In genomic region chr8:53281041-53281440, GRCm38 (mm10) we compare ENCODE assay signal across 24 mouse cellular contexts.
"Had no signal": no experiment of that assay in that cellular context is flagged by ENCODE, and none has a peak within 500 bp of the region (broad histone marks: within the 10 kb centered on the region; RNA-seq: fewer than 3 reads in every experiment).

No protein-coding gene starts in this region.

- H3K9ac ChIP-seq: embryonic facial prominence, embryonic 12.5 days; embryonic facial prominence, embryonic 13.5 days; embryonic facial prominence, embryonic 15.5 days; forebrain, embryonic 12.5 days; forebrain, embryonic 13.5 days; forebrain, embryonic 15.5 days; forebrain, postnatal 0 days had no signal

- H3K27me3 ChIP-seq: embryonic facial prominence, embryonic 12.5 days; embryonic facial prominence, embryonic 13.5 days; embryonic facial prominence, embryonic 15.5 days; forebrain, embryonic 12.5 days; forebrain, embryonic 13.5 days; forebrain, embryonic 15.5 days had no signal

- H3K27ac ChIP-seq: embryonic facial prominence, embryonic 10.5 days; embryonic facial prominence, embryonic 12.5 days; embryonic facial prominence, embryonic 13.5 days; embryonic facial prominence, embryonic 15.5 days; forebrain, embryonic 10.5 days; forebrain, embryonic 12.5 days; forebrain, embryonic 13.5 days; forebrain, embryonic 15.5 days; gastrocnemius, adult 2 months; heart, adult 2 months had no signal

- H3K9me3 ChIP-seq: embryonic facial prominence, embryonic 10.5 days; embryonic facial prominence, embryonic 12.5 days; embryonic facial prominence, embryonic 13.5 days; embryonic facial prominence, embryonic 15.5 days; forebrain, embryonic 10.5 days; forebrain, embryonic 12.5 days; forebrain, embryonic 13.5 days; forebrain, embryonic 15.5 days had no signal

- H3K4me2 ChIP-seq: embryonic facial prominence, embryonic 12.5 days; embryonic facial prominence, embryonic 13.5 days; embryonic facial prominence, embryonic 15.5 days; forebrain, embryonic 12.5 days; forebrain, embryonic 13.5 days; forebrain, embryonic 15.5 days had no signal

- H3K4me3 ChIP-seq: embryonic facial prominence, embryonic 10.5 days; embryonic facial prominence, embryonic 12.5 days; embryonic facial prominence, embryonic 13.5 days; embryonic facial prominence, embryonic 15.5 days; erythroblast, embryonic 14.5 days; forebrain, embryonic 10.5 days; forebrain, embryonic 12.5 days; forebrain, embryonic 13.5 days; forebrain, embryonic 15.5 days; gastrocnemius, adult 2 months; heart, adult 2 months had no signal

- DNase-seq: cerebellum, adult 9-11 months; cerebellum, postnatal 10 days; cerebellum, postnatal 14 days; cerebellum, postnatal 25 days; cerebellum, postnatal 36 days; embryo, embryonic 11 days; forebrain, postnatal 0 days; gastrocnemius, adult 2 months; gastrocnemius, postnatal 10 days; gastrocnemius, postnatal 14 days; gastrocnemius, postnatal 25 days; gastrocnemius, postnatal 36 days; heart, adult 11 months; heart, adult 18-20 months; heart, adult 2 months had no signal

- H3K4me1 ChIP-seq: embryonic facial prominence, embryonic 10.5 days; embryonic facial prominence, embryonic 12.5 days; embryonic facial prominence, embryonic 13.5 days; embryonic facial prominence, embryonic 15.5 days; forebrain, embryonic 10.5 days; forebrain, embryonic 12.5 days; forebrain, embryonic 13.5 days; forebrain, embryonic 15.5 days had no signal

- H3K36me3 ChIP-seq: embryonic facial prominence, embryonic 10.5 days; embryonic facial prominence, embryonic 12.5 days; embryonic facial prominence, embryonic 13.5 days; embryonic facial prominence, embryonic 15.5 days; forebrain, embryonic 10.5 days; forebrain, embryonic 12.5 days; forebrain, embryonic 15.5 days had no signal
